Mouse (Mus musculus) small intestine, adult 2 months (tissue): ENCODE measurements around the gene Aqp5. TPM values are rescaled to one million over a fixed set of nuclear protein-coding genes. Genes with fewer than 3 reads are reported as not detected.

Experiments
- H3K27ac ChIP-seq: fragments of 200-500 bp; 2 replicates; pipeline ENCODE4 v1.5.1; 2012; ENCODE audit warnings: low read depth, low read length, control low read depth, inconsistent platforms; ENCODE audit not compliant: insufficient read depth
- H3K27me3 ChIP-seq: fragments of 200-500 bp; 2 replicates; pipeline ENCODE4 v1.6.1; 2012; ENCODE audit warnings: mild to moderate bottlenecking, moderate library complexity, low read length, inconsistent platforms; ENCODE audit not compliant: control insufficient read depth, insufficient read depth
- H3K36me3 ChIP-seq: fragments of 200-500 bp; 2 replicates; pipeline ENCODE4 v1.6.1; 2012; ENCODE audit warnings: mild to moderate bottlenecking, low read length, control low read depth, inconsistent platforms; ENCODE audit not compliant: control insufficient read depth, insufficient read depth
- H3K4me1 ChIP-seq: fragments of 200-500 bp; 2 replicates; pipeline ENCODE4 v1.6.1; 2012; ENCODE audit warnings: low read length, inconsistent platforms, mixed read lengths; ENCODE audit not compliant: control insufficient read depth, insufficient read depth, insufficient read length
- H3K4me3 ChIP-seq: fragments of 200-500 bp; 2 replicates; pipeline ENCODE4 v1.5.1; 2012; ENCODE audit warnings: low read depth, mild to moderate bottlenecking, control low read depth, inconsistent platforms, low read length, moderate library complexity
- CTCF ChIP-seq: fragments of 200-500 bp; IDR thresholded peaks from 2 replicates; pipeline ENCODE4 v1.5.1; 2012; ENCODE audit warnings: low read depth, mild to moderate bottlenecking, control low read depth, inconsistent platforms, low read length, moderate library complexity, mixed read lengths; ENCODE audit not compliant: insufficient replicate concordance, insufficient read length; ENCODE audit errors: extremely low read depth
- POLR2A ChIP-seq: fragments of 200-500 bp; IDR thresholded peaks from 2 replicates; pipeline ENCODE4 v1.6.1; 2012; ENCODE audit warnings: low read depth, mild to moderate bottlenecking, control low read depth, inconsistent platforms, low read length, moderate library complexity
- WGBS: fragments of 180-500 bp; shearing (Covaris S2); methylation state at CpG from one replicate; pipeline ENCODE4 v1.1.7; 2018; 5-methylcytosine and 5-hydroxymethylcytosine counted together
- polyA plus RNA-seq: library from polyadenylated mRNA; depleted of rRNA; stranded (reverse); fragments of >200 nt; gene quantifications from 2 replicates; pipeline ENCODE4 v1.2.3, GENCODE M21; 2012

Gene Aqp5
- polyA plus RNA-seq, 1 experiment: 0.20 TPM

DNA sequence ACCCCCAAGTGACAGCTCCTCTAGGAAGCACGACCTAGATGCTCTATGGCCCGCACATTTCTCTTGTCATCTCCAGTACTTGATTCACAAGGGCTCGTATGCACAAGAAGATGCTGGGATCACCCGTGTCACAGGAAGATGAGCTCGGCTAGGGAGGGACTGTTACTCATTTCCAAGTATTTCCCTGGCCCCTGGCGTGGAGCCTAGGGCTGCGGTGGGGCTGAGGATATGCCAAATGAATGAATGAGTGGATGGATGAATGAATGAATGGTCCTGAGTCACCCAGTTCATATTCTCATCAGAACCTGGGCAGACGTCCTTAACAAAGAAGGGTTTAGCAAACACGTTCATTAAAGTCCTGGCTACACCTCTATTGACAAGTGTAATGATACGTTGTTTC is 30.3 kb upstream of the Aqp5 start:
- Histone ChIP-seq H3K27ac (no peak overlapping the region), H3K4me1 (no peaks in the 10 kb centered on the region), H3K36me3 (no peaks in the 10 kb centered on the region), H3K4me3 (no peak overlapping the region), H3K27me3 (no peaks in the 10 kb centered on the region)
- WGBS: 48% methylated on average over 10 of the region's 10 CpGs
- TF ChIP-seq POLR2A (no peak), CTCF (no peak)

GRCm38 (mm10) chr15:99567371-99567770 is 23.2 kb upstream of the Aqp5 start:
- no peak overlapping the region for H3K27ac ChIP-seq
- 18% methylated on average over 4 of the region's 4 CpGs for WGBS
- no peaks in the 10 kb centered on the region for H3K36me3 ChIP-seq
- no peak for TF ChIP-seq CTCF
- H3K4me1 ChIP-seq: no peaks in the 10 kb centered on the region
- H3K4me3 ChIP-seq: no peak overlapping the region
- no peaks in the 10 kb centered on the region for H3K27me3 ChIP-seq

DNA sequence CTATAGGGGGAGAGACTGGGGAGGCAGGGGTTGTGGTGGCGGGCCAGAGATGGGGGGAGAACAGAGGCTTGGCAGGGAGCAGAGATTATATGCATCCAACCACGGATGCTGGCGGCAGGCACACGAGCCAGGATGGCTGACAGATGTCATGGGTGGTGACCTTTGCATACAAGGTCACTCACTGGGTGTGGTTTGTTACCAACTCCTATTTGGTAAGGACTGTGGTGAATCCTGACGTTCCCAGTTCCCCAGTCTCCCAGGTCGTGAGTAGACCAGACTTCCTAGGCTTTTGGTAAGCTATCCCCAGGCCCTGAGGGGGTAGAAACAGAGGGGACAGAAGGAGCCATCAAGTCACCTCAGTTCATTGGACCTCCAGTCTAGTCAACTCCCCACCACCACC is 21.9 kb upstream of the Aqp5 start:
- Histone ChIP-seq H3K4me3 (no peak overlapping the region), H3K36me3 (no peaks in the 10 kb centered on the region), H3K27ac (no peak overlapping the region), H3K4me1 (no peaks in the 10 kb centered on the region), H3K27me3 (no peaks in the 10 kb centered on the region)
- TF ChIP-seq CTCF (no peak), POLR2A (no peak)
- 76% methylated on average over 6 of the region's 6 CpGs for WGBS

DNA sequence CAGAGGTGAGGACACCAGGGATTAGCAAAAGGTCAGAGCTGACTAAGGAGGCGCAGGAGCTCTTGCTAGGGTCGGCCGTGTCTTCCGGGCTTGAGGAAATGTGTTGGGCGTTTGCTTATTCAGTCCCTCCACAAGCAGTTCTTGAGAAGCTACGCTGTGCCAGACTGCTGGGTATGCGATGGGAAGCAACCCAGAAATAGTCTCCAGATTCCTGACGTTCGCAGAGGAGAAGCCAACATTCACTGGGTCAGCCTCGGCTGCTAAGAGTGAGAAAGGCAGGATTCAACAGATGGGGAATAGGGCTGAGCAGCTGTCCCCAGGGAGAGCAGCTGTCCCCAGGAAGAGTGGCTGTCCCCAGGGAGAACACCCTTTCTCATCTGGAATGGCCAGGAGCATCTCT is 21.5 kb upstream of the Aqp5 start:
- no peaks in the 10 kb centered on the region for H3K36me3 ChIP-seq
- WGBS: 74% methylated on average over 10 of the region's 10 CpGs
- TF ChIP-seq CTCF (no peak), POLR2A (no peak)

GRCm38 (mm10) chr15:99578802-99579485 is 11.6 kb upstream of the Aqp5 start, which contains the start of gene Aqp2:
Aqp2 (plus strand) TSS chr15:99579055.
- Histone ChIP-seq H3K4me3 (no peak within 1 kb of the TSS), H3K4me1 (peaks cover 3% of the 10 kb centered on the region), H3K27me3 (peaks cover 13% of the 10 kb centered on the region), H3K27ac (no peak within 1 kb of the TSS), H3K36me3 (no peaks in the 10 kb centered on the region)
- TF ChIP-seq CTCF (no peak), POLR2A (no peak)
- WGBS: 82% methylated on average over 26 of the region's 26 CpGs

More for the DNA sequence above, 21.5 kb upstream of the Aqp5 start:
- Histone ChIP-seq H3K27ac (no peak overlapping the region), H3K4me1 (no peaks in the 10 kb centered on the region), H3K27me3 (no peaks in the 10 kb centered on the region), H3K4me3 (no peak overlapping the region)

- TF ChIP-seq POLR2A: no peak
- no peak for TF ChIP-seq CTCF
- Histone ChIP-seq H3K27ac (no peak overlapping the region), H3K4me1 (peaks cover 9% of the 10 kb centered on the region), H3K36me3 (no peaks in the 10 kb centered on the region), H3K27me3 (peaks cover 29% of the 10 kb centered on the region), H3K4me3 (peak overlapping the region; percentile 39)
- 4% methylated on average over 54 of the region's 54 CpGs for WGBS
These were observed 6.9 kb upstream of the Aqp5 start for GRCm38 (mm10) chr15:99583463-99584344.
